Mouse (Mus musculus) embryonic fibroblast, embryonic 13.5 days (primary cell): ENCODE measurements at regions not wholly inside any gene's neighbourhood (a gene's known extent, or its start where the extent isn't known, plus 50 kb on each side); places are given as distances from the start of the nearest gene placed in this dataset.

ENCODE experiments used
- CTCF ChIP-seq: IDR thresholded peaks from 2 replicates; pipeline ENCODE4 v1.5.1; 2011; ENCODE audit warnings: mild to moderate bottlenecking, control low read depth, low read length, moderate library complexity, borderline replicate concordance; ENCODE audit not compliant: insufficient read depth
- POLR2A ChIP-seq: IDR thresholded peaks from 2 replicates; pipeline ENCODE4 v1.6.1; 2011; ENCODE audit warnings: low read depth, mild to moderate bottlenecking, control low read depth, low read length, moderate library complexity

DNA sequence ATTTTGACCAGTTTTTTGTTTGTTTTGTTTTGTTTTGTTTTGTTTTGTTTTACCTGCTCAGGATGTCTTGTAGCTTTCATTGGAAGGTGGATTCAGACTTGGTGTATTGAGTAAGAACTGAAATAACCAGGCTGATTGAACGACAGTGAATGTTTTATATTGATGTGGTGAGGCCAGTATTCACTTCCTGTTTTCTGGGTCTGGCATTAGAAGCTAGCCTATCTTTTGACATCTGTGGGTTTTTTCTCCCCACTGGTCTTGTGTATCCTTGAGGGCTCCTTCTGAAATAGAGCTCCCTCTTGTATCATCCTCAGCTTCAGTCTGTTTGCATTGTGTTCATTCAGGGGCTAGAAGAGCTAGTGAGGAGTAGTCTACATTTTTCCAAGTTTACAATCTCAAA lies 175.5 kb downstream of the 1700129C05Rik start:
- TF ChIP-seq CTCF (no peak), POLR2A (no peak)
